Mouse (Mus musculus) midbrain, postnatal 0 days (tissue): ENCODE measurements around the gene Rnf157. TPM values are rescaled to one million over a fixed set of nuclear protein-coding genes. Genes with fewer than 3 reads are reported as not detected.

Experiments used
- ATAC-seq: fragments of 200-750 bp; cut with Nextera tagmentation; 2 replicates; pipeline ENCODE4 v1.8.0; 2017; ENCODE audit warnings: moderate number of reproducible peaks, mild to moderate bottlenecking, moderate TSS enrichment, moderate library complexity; ENCODE audit not compliant: low FRiP score
- DNase-seq: peaks from one replicate; pipeline ENCODE4 v3.0.0-alpha.2; 2015; ENCODE audit warnings: low spot score
- H3K27ac ChIP-seq: fragments of 300-500 bp; sonication (generic); 2 replicates; pipeline ENCODE4 v1.5.1; 2014; ENCODE audit warnings: low read depth, mild to moderate bottlenecking, low read length, mixed read lengths
- H3K27me3 ChIP-seq: fragments of 300-500 bp; sonication (generic); 2 replicates; pipeline ENCODE4 v1.6.1; 2014; ENCODE audit warnings: low read length, control low read depth, mixed read lengths; ENCODE audit not compliant: insufficient read depth
- H3K36me3 ChIP-seq: fragments of 300-500 bp; sonication (generic); 2 replicates; pipeline ENCODE4 v1.6.1; 2014; ENCODE audit warnings: low read length, control low read depth, mixed read lengths; ENCODE audit not compliant: insufficient read depth
- H3K4me1 ChIP-seq: fragments of 300-500 bp; sonication (generic); 2 replicates; pipeline ENCODE4 v1.6.1; 2014; ENCODE audit warnings: mild to moderate bottlenecking, control low read depth, antibody characterized with exemption, low read length, mixed read lengths; ENCODE audit not compliant: insufficient read depth
- H3K4me2 ChIP-seq: fragments of 300-500 bp; sonication (generic); 2 replicates; pipeline ENCODE4 v1.6.1; 2014; ENCODE audit warnings: low read depth, mild to moderate bottlenecking, low read length, mixed read lengths; ENCODE audit not compliant: poor library complexity, severe bottlenecking
- H3K4me3 ChIP-seq: fragments of 300-500 bp; sonication (generic); 2 replicates; pipeline ENCODE4 v1.5.1; 2014; ENCODE audit warnings: low read depth, mild to moderate bottlenecking, low read length, moderate library complexity
- H3K9ac ChIP-seq: fragments of 300-500 bp; sonication (generic); replicated peaks from 2 replicates; pipeline ENCODE4 v1.6.1; 2014; ENCODE audit warnings: mild to moderate bottlenecking, low read length, moderate library complexity, mixed read lengths; ENCODE audit not compliant: poor library complexity, severe bottlenecking
- H3K9me3 ChIP-seq: fragments of 300-500 bp; sonication (generic); 2 replicates; pipeline ENCODE4 v1.6.1; 2016; ENCODE audit warnings: low read length, control low read depth
- CTCF ChIP-seq: IDR thresholded peaks from 2 replicates; pipeline ENCODE4 v1.5.1; 2016; ENCODE audit warnings: antibody characterized with exemption, mild to moderate bottlenecking
- WGBS: fragments of 180-500 bp; shearing (Covaris S2); extraction: QIAGEN DNeasy Blood & Tissue Kit; methylation state at CpG from one replicate; pipeline ENCODE4 v1.1.7; 2014; 5-methylcytosine and 5-hydroxymethylcytosine counted together
- polyA plus RNA-seq: library from polyadenylated mRNA; unstranded; fragments of >200 nt; fragmentation: Nextera tagmentation; extraction: Ambion mirVana; gene quantifications from 2 replicates; pipeline ENCODE4 v1.2.1, GENCODE M21; 2015
- total RNA-seq: library from RNA; depleted of rRNA; stranded (reverse); fragments of >200 nt; gene quantifications from 2 replicates; pipeline ENCODE4 v1.2.3, GENCODE M21; 2014

The Rnf157 gene
- total and polyA plus RNA-seq, 2 experiments from 2014 or later = 57.0 to 138 TPM

DNA sequence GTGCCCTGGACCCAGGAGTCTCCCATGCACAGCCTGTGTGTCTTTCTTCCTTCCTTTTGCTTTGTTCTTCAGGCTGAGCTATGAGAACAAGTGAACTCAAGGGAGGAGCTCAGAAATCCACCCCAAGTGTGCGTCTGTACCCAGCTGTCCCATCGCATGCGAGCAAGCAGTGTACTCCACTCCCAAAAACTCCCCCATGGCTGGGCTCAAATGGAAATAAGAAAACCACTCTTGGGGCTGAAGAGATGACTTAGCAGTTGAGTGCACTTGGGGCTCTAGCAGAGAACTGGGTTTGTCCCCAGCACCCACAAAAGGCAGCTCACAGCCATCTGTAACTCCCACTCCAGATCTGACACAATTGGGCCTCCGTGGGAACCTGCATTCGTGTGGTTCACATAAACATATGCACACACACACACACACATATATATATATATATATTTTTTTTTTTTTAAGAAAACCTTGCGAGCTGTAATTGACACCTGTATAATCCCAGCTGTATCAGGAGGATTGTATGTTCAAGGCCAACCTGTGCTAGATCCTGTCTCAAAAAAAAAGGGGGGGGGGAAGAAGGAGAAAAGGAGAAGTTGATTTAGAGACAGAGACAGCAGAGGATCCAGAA is 6.1 kb upstream of the Rnf157 start:
- no peak for TF ChIP-seq CTCF
- WGBS = 83% methylated on average over 6 of the region's 6 CpGs
- no peaks in the 10 kb centered on the region for H3K27me3 ChIP-seq
- no peaks in the 10 kb centered on the region for H3K4me1 ChIP-seq
- ATAC-seq (no peak), DNase-seq (no peak)
- no peak overlapping the region for H3K4me2 ChIP-seq
- no peaks in the 10 kb centered on the region for H3K9me3 ChIP-seq
- no peak overlapping the region for H3K4me3 ChIP-seq
- no peak overlapping the region for H3K9ac ChIP-seq
- no peaks in the 10 kb centered on the region for H3K36me3 ChIP-seq
- no peak overlapping the region for H3K27ac ChIP-seq

DNA sequence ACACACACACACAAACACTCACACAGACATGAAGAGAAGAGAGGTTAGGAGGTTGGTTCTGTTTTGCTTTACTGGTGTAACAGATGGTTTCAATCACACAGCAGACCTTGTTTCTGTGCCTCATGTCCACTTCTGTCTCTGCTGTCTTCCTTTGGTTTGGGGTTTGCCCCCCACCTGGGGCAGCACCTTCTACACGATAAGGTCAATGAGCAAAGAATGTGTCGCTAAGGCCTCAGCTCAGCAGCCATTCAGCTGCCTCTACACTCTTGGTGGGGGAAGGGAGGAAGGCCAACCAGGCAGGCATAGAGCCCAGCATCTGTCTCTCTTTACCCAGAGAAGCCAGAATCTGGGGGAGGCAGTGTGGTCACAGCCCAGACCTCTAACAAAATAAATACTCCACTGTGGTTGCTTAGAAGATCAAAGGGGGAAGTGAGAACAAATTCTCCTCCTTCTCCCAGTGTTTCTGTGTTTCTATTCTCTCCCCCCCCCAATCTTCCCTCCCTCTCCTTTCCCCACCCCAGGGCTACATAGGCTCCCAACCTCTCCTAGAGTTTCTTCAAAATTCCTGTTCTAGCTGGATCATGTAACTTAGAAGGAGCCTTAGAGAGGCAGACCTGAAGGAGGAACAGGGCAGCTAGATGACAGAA is 5.5 kb upstream of the Rnf157 start:
- 24% methylated on average over 2 of the region's 2 CpGs for WGBS
- peak; percentile 10 for DNase-seq
- TF ChIP-seq CTCF = no peak

DNA sequence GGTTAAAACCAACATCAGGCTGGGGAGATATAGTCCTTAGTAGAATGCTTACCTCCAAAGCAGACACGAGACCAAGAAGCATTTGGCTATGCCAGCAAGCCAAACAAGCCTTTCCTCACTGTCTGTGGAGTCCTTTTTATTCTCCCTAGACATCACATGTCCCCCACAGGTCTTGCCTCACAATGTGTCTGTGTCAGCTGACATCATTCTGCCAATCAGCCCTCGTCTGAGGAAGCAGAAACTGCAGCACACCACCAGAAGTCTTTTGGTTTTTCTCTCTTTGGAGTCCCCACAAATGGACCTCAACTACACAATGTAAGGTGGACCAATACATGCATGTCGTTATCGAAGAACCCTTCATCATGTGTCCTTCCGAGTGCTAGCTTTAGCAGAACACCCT is 4.2 kb upstream of the Rnf157 start:
- H3K9ac ChIP-seq = no peak overlapping the region
- H3K9me3 ChIP-seq = no peaks in the 10 kb centered on the region
- H3K4me1 ChIP-seq = 0 out of 2 replicates have a peak, but pooled peaks cover 3% of the 10 kb centered on the region
- ATAC-seq (no peak), DNase-seq (no peak)
- H3K4me3 ChIP-seq = no peak overlapping the region
- 89% methylated on average over 5 of the region's 5 CpGs for WGBS
- no peak overlapping the region for H3K4me2 ChIP-seq
- no peak overlapping the region for H3K27ac ChIP-seq
- H3K36me3 ChIP-seq = no peaks in the 10 kb centered on the region
- TF ChIP-seq CTCF = no peak
- H3K27me3 ChIP-seq = no peaks in the 10 kb centered on the region

More for the DNA sequence above, 5.5 kb upstream of the Rnf157 start:
- Histone ChIP-seq H3K27ac (no peak overlapping the region), H3K27me3 (no peaks in the 10 kb centered on the region), H3K4me3 (no peak overlapping the region), H3K36me3 (no peaks in the 10 kb centered on the region), H3K9me3 (no peaks in the 10 kb centered on the region), H3K4me1 (0 out of 2 replicates have a peak, but pooled peaks cover 2% of the 10 kb centered on the region), H3K4me2 (no peak overlapping the region), H3K9ac (no peak overlapping the region)
- no peak for ATAC-seq

GRCm38 (mm10) chr11:116416196-116416943 is 3.5 kb upstream of the Rnf157 start:
- Histone ChIP-seq H3K4me1 (0 out of 2 replicates have a peak, but pooled peaks cover 3% of the 10 kb centered on the region), H3K27ac (no peak overlapping the region), H3K27me3 (no peaks in the 10 kb centered on the region), H3K4me3 (no peak overlapping the region), H3K9ac (no peak overlapping the region), H3K9me3 (no peaks in the 10 kb centered on the region), H3K4me2 (no peak overlapping the region), H3K36me3 (no peaks in the 10 kb centered on the region)
- WGBS = 79% methylated on average over 6 of the region's 6 CpGs
- ATAC-seq (no peak), DNase-seq (no peak)
- no peak for TF ChIP-seq CTCF

- 40% methylated on average over 4 of the region's 4 CpGs for WGBS
Measured at GRCm38 (mm10) chr11:116413631-116414022, 795 bp upstream of the Rnf157 start.

More at GRCm38 (mm10) chr11:116413631-116414022, 795 bp upstream of the Rnf157 start:
- H3K4me3 ChIP-seq = peak overlapping the region; percentile 88
- peak overlapping the region; percentile 87 for H3K4me2 ChIP-seq
- H3K27ac ChIP-seq = peak overlapping the region; percentile 90
- no peak for TF ChIP-seq CTCF
- ATAC-seq (peak; percentile 42), DNase-seq (peak; percentile 27)
- H3K27me3 ChIP-seq = no peaks in the 10 kb centered on the region
- H3K9me3 ChIP-seq = no peaks in the 10 kb centered on the region
- 0 out of 2 replicates have a peak, but pooled peaks cover 5% of the 10 kb centered on the region for H3K4me1 ChIP-seq
- H3K36me3 ChIP-seq = no peaks in the 10 kb centered on the region
- peak overlapping the region; percentile 94 for H3K9ac ChIP-seq
